In genomic region chr10:29361464-29362196, GRCm38 (mm10) we compare ENCODE assay signal across 8 mouse cellular contexts. TPM values are rescaled to one million over a fixed set of nuclear protein-coding genes. Genes with fewer than 3 reads are reported as not detected.
DNase-seq lines count a peak whose midpoint lies in the region; ATAC-seq and TF ChIP-seq lines count a peak whose summit lies in the region.

No protein-coding gene starts in this region.

- CTCF ChIA-PET in Patski (lab: Charles Lee): interaction anchor here (1.2 kb wide), 1 partner anchor 23 kb away, joined by 3 read pairs; no protein-coding TSS in a partner anchor

- H3K36me3 ChIP-seq in hindbrain, embryonic 12.5 days: no peaks in the 10 kb centered on the region

- H3K4me3 ChIP-seq in hindbrain, embryonic 12.5 days: peak overlapping the region; percentile 84

- peak; percentile 92 for ATAC-seq in Patski
- peak; percentile 97 for ATAC-seq in hindbrain, embryonic 12.5 days (ENCODE audit: low FRiP score)

- peaks cover 21% of the 10 kb centered on the region for H3K4me1 ChIP-seq in hindbrain, embryonic 12.5 days

- no peak for TF ChIP-seq CTCF in Patski (IDR thresholded peaks at IDR 0.05)

- WGBS in hindbrain, embryonic 12.5 days: under 1% methylated on average over 45 of the region's 100 CpGs

- POLR2A ChIA-PET in Patski (lab: Charles Lee): no interaction called here

- H3K9me3 ChIP-seq in hindbrain, embryonic 12.5 days (replicated peaks): no peaks in the 10 kb centered on the region

- no peaks in the 10 kb centered on the region for H3K27me3 ChIP-seq in Patski
- H3K27me3 ChIP-seq in hindbrain, embryonic 12.5 days: no peaks in the 10 kb centered on the region

- peak overlapping the region; percentile 74 for H3K4me2 ChIP-seq in hindbrain, embryonic 12.5 days (replicated peaks)

- in situ Hi-C loops in Patski (cut with MboI; ENCODE audit: low pct_unique_long_range_greater_than_20kb): loop anchor here (25.0 kb wide), 2 partner anchors 1251 to 1451 kb away; partner anchors contain the start of genes Ncoa7 and Trmt11

- H3K27ac ChIP-seq in hindbrain, embryonic 12.5 days: peak overlapping the region; percentile 99

- H3K9ac ChIP-seq in hindbrain, embryonic 12.5 days: peak overlapping the region; percentile 97

- DNase-seq in Patski (ENCODE audit: low read depth, low spot score): no peak
- DNase-seq in cerebellum, postnatal 10 days: peak; percentile 96
- DNase-seq in frontal cortex, postnatal 10 days (ENCODE audit: low spot score in 2 of 2): peak; percentile 77 to 89
- DNase-seq in layer of hippocampus, postnatal 14 days (ENCODE audit: low spot score in 2 of 2): peak; percentile 87 to 88
- peak; percentile 89 for DNase-seq in lung, postnatal 10 days
- DNase-seq in ovary, postnatal 14 days (ENCODE audit: low spot score): peak; percentile 90
- peak; percentile 76 to 90 for DNase-seq in thymus, postnatal 10 days (ENCODE audit: low spot score in 2 of 2)

RNA-seq across cellular contexts. Expression of gene Rnf146, which starts 0.6 kb away (rescaled TPM):
- polyA plus RNA-seq in Patski (2021): 43.2 TPM
- 66.6 and 78.4 TPM in 2 replicates for polyA plus RNA-seq in hindbrain, embryonic 12.5 days (2016; fragmentation: Nextera tagmentation; extraction: Ambion mirVana)
- total RNA-seq in layer of hippocampus, postnatal 14 days (2021): 10 to 100 TPM; 96.5 to 99.6 TPM

RNA-seq across cellular contexts. Expression of gene Echdc1, which starts 48.7 kb away (rescaled TPM):
- 41.9 TPM for polyA plus RNA-seq in Patski (2021)
- 21.6 and 21.8 TPM in 2 replicates for polyA plus RNA-seq in hindbrain, embryonic 12.5 days (2016; fragmentation: Nextera tagmentation; extraction: Ambion mirVana)
- 10 to 100 TPM; 31.9 to 32.2 TPM for total RNA-seq in layer of hippocampus, postnatal 14 days (2021)
